Mouse (Mus musculus) small intestine, adult 2 months (tissue): Measurements from ENCODE around the gene Gatc.

Experiments used
- CTCF ChIP-seq: fragments of 200-500 bp; IDR thresholded peaks from 2 replicates; pipeline ENCODE4 v1.5.1; 2012; ENCODE audit warnings: low read depth, mild to moderate bottlenecking, control low read depth, inconsistent platforms, low read length, moderate library complexity, mixed read lengths; ENCODE audit not compliant: insufficient replicate concordance, insufficient read length; ENCODE audit errors: extremely low read depth
- POLR2A ChIP-seq: fragments of 200-500 bp; IDR thresholded peaks from 2 replicates; pipeline ENCODE4 v1.6.1; 2012; ENCODE audit warnings: low read depth, mild to moderate bottlenecking, control low read depth, inconsistent platforms, low read length, moderate library complexity

DNA sequence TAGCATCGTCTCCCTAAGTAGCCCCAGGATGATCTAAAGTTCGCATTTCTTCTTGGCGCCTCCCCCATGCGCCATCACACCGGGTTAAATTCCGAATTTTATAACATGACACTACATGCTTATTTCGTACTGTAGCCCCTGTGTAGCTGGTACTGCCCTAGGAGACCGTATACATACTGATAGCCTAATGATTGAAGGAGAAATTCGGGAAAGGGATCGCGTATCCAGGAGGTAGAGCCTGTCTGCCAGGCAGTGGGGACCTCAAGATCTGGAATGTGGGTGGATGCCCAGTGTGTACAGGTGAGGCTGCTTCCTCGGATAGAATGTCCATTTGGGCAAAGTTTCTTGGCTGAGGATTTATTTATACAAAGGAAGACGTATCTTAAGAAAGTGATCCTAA is 39.4 kb downstream of the Gatc start:
- no peak for TF ChIP-seq POLR2A
- no peak for TF ChIP-seq CTCF
